Mouse (Mus musculus): Measurements from ENCODE around the gene Rep15.

DNA sequence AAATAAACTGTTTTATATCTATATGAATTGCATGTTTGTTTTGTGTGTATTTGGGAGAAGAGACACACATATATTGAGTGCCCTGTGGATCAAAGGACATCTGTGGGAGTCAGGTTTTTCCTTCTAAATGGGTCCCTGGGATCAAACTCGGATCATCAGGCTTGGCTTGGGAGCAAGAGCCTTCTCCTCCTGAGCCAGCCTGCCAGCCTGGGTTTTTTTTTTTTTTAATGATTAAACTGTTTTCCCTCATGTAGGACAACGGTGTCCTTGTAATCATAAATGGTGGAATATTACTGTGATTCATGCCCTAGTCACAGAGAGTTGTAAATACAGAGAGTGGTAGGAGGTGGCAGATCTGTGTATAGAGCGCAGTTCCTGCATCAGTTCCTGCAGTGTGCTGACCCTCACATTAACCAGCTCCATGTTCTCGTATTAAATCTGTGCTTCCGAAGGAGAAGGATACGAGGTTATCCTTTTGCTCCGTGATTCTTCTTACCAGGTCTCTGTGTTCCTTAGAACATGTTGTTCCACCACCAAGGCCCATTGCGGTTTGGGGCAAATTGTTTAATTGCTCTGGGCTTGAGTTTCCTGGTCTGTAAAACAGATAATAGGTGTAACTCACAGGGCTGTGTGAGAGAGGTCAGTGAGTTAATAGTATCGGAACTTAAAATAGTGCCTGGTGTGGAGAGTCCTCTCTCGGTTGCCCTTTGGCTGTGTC, 32.0 kb downstream of the Rep15 start:
- TF ChIP-seq CTCF (IDR thresholded peaks at IDR 0.05; ENCODE audit: extremely low read depth, insufficient read length, insufficient replicate concordance, low read depth, low read length), result no peak
- no peak for TF ChIP-seq POLR2A (IDR thresholded peaks at IDR 0.05; ENCODE audit: low read depth, low read length)
